Mouse (Mus musculus) kidney, adult 11 months (tissue): ENCODE results near the gene Hc.
A peak's percentile ranks its signal among the peaks of the same experiment; 100 is the strongest.

Experiments
- DNase-seq: peaks from one replicate; pipeline ENCODE4 v3.0.0; 2022

The Hc gene

GRCm38 (mm10) chr2:35061338-35061737 is at the start of gene Hc:
Gene Hc (minus strand): TSS chr2:35061438.
- no peak for DNase-seq

- no peak for DNase-seq
Observed at GRCm38 (mm10) chr2:35110521-35110920, 49.3 kb upstream of the Hc start.

GRCm38 (mm10) chr2:35109924-35110304 is 48.7 kb upstream of the Hc start:
- DNase-seq = no peak

- DNase-seq = peak; percentile 94
Observed at GRCm38 (mm10) chr2:35109141-35109923, 48.1 kb upstream of the Hc start, which contains the start of gene Cntrl. Gene Cntrl (plus strand): TSS chr2:35109492.

GRCm38 (mm10) chr2:35108712-35109111 is 47.5 kb upstream of the Hc start:
- peak; percentile 38 for DNase-seq

- peak; percentile 8 for DNase-seq
Observed at GRCm38 (mm10) chr2:35107984-35108635, 46.9 kb upstream of the Hc start.

GRCm38 (mm10) chr2:35104843-35105242 is 43.6 kb upstream of the Hc start:
- no peak for DNase-seq

GRCm38 (mm10) chr2:35103558-35103957 is 42.3 kb upstream of the Hc start:
- DNase-seq = no peak

GRCm38 (mm10) chr2:35102777-35103176 is 41.5 kb upstream of the Hc start:
- DNase-seq = no peak

- DNase-seq = no peak
Observed at GRCm38 (mm10) chr2:35101443-35101842, 40.2 kb upstream of the Hc start, which contains the start of gene AI182371. Gene AI182371 (minus strand): TSS chr2:35101543.

- DNase-seq = no peak
Observed at GRCm38 (mm10) chr2:35100529-35100928, 39.3 kb upstream of the Hc start.

- no peak for DNase-seq
Observed at GRCm38 (mm10) chr2:35087418-35087817, 26.2 kb upstream of the Hc start.

GRCm38 (mm10) chr2:35079166-35079565 is 17.9 kb upstream of the Hc start:
- no peak for DNase-seq

GRCm38 (mm10) chr2:35074328-35074727 is 13.1 kb upstream of the Hc start:
- DNase-seq = no peak

- no peak for DNase-seq
Observed at GRCm38 (mm10) chr2:35072547-35072946, 11.3 kb upstream of the Hc start.

GRCm38 (mm10) chr2:35070275-35070674 is 9.0 kb upstream of the Hc start:
- no peak for DNase-seq

GRCm38 (mm10) chr2:35069124-35069523 is 7.9 kb upstream of the Hc start:
- DNase-seq = no peak

- DNase-seq = no peak
Observed at GRCm38 (mm10) chr2:35067117-35067516, 5.9 kb upstream of the Hc start.

GRCm38 (mm10) chr2:35066525-35067082 is 5.4 kb upstream of the Hc start:
- no peak for DNase-seq

- DNase-seq = no peak
Observed at GRCm38 (mm10) chr2:35063333-35064030, 2.2 kb upstream of the Hc start.

GRCm38 (mm10) chr2:35060897-35061296 is 341 bp downstream of the Hc start:
- no peak for DNase-seq

- DNase-seq = no peak
Observed at GRCm38 (mm10) chr2:35060256-35060655, 982 bp downstream of the Hc start.

- DNase-seq = no peak
Observed at GRCm38 (mm10) chr2:35058325-35058724, 2.9 kb downstream of the Hc start.
